Mouse (Mus musculus) lung, adult 2 months (tissue): ENCODE data around the gene Gnat2.

Experiments used
- CTCF ChIP-seq: fragments of 200-500 bp; IDR thresholded peaks from 2 replicates; pipeline ENCODE4 v1.5.1; 2011; ENCODE audit warnings: mild to moderate bottlenecking, low read length, control low read depth; ENCODE audit not compliant: insufficient read depth
- POLR2A ChIP-seq: fragments of 200-500 bp; IDR thresholded peaks from 2 replicates; pipeline ENCODE4 v1.6.1; 2011; ENCODE audit warnings: low read depth, mild to moderate bottlenecking, control low read depth, low read length, borderline replicate concordance; ENCODE audit errors: extremely low read depth

DNA sequence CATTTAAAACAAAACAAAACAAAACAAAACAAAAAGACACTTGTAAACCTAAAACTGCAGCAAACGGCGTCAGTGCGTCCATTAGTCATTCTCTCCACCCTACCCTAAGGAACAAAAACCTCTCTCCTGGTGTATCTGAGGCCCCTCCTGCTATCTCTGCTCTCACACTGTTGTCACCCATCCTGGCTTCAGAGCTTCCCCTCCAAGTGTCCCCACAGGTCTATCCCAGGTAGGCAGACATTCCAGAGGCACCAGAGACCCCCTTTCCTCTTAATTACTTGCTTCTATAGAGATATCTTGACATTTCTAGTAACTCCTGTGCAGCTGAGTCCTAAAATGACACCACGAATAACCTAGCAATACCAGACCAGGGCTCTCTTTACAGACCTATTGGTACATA, 36.8 kb downstream of the Gnat2 start:
- no peak for TF ChIP-seq CTCF
- TF ChIP-seq POLR2A, result no peak
